Mouse (Mus musculus) embryonic facial prominence, embryonic 14.5 days (tissue): ENCODE data around the gene Arhgap6. TPM values are rescaled to one million over a fixed set of nuclear protein-coding genes. Genes with fewer than 3 reads are reported as not detected.

ENCODE experiments used
- ATAC-seq: fragments of 200-750 bp; cut with Nextera tagmentation; 2 replicates; pipeline ENCODE4 v1.8.0; 2017; ENCODE audit warnings: low read depth, moderate number of reproducible peaks, moderate TSS enrichment
- DNase-seq: peaks from one replicate; pipeline ENCODE4 v3.0.0-alpha.2; 2015; ENCODE audit warnings: low spot score
- H3K27ac ChIP-seq: fragments of 300-500 bp; sonication (generic); replicated peaks from 2 replicates; pipeline ENCODE4 v1.5.1; 2014; ENCODE audit warnings: low read depth, mild to moderate bottlenecking, low read length, moderate library complexity
- H3K27me3 ChIP-seq: fragments of 300-500 bp; sonication (generic); replicated peaks from 2 replicates; pipeline ENCODE4 v1.6.1; 2014; ENCODE audit warnings: low read length; ENCODE audit not compliant: control insufficient read depth, insufficient read depth
- H3K36me3 ChIP-seq: fragments of 300-500 bp; sonication (generic); 2 replicates; pipeline ENCODE4 v1.6.1; 2014; ENCODE audit warnings: low read length, mixed read lengths; ENCODE audit not compliant: control insufficient read depth, insufficient read depth
- H3K4me1 ChIP-seq: fragments of 300-500 bp; sonication (generic); 2 replicates; pipeline ENCODE4 v1.6.1; 2014; ENCODE audit warnings: antibody characterized with exemption, low read length; ENCODE audit not compliant: control insufficient read depth, insufficient read depth
- H3K4me2 ChIP-seq: fragments of 300-500 bp; sonication (generic); 2 replicates; pipeline ENCODE4 v1.6.1; 2014; ENCODE audit warnings: low read depth, mild to moderate bottlenecking, low read length, moderate library complexity, mixed read lengths
- H3K4me3 ChIP-seq: fragments of 300-500 bp; sonication (generic); 2 replicates; pipeline ENCODE4 v1.5.1; 2014; ENCODE audit warnings: low read depth, mild to moderate bottlenecking, low read length
- H3K9ac ChIP-seq: fragments of 300-500 bp; sonication (generic); 2 replicates; pipeline ENCODE4 v1.6.1; 2014; ENCODE audit warnings: low read depth, mild to moderate bottlenecking, low read length, moderate library complexity, mixed read lengths
- H3K9me3 ChIP-seq: fragments of 300-500 bp; sonication (generic); 2 replicates; pipeline ENCODE4 v1.6.1; 2016; ENCODE audit warnings: low read length; ENCODE audit not compliant: control insufficient read depth
- WGBS: fragments of 180-500 bp; shearing (Covaris S2); extraction: QIAGEN DNeasy Blood & Tissue Kit; methylation state at CpG from one replicate; pipeline ENCODE4 v1.1.7; 2014; 5-methylcytosine and 5-hydroxymethylcytosine counted together
- polyA plus RNA-seq: library from polyadenylated mRNA; unstranded; fragments of >200 nt; fragmentation: Nextera tagmentation; extraction: Ambion mirVana; gene quantifications from 2 replicates; pipeline ENCODE4 v1.2.1, GENCODE M21; 2014

Arhgap6 gene
- 4.3 and 4.4 TPM in 2 replicates for polyA plus RNA-seq

GRCm38 (mm10) chrX:168794974-168795858 is at the start of gene Arhgap6:
Gene Arhgap6, plus strand, starts transcription at chrX:168795099.
- Histone ChIP-seq H3K27ac (no peak within 1 kb of the TSS), H3K4me1 (no peaks in the 10 kb centered on the region), H3K9ac (peak within 1 kb of the TSS; percentile 56), H3K9me3 (no peaks in the 10 kb centered on the region), H3K27me3 (peaks cover 46% of the 10 kb centered on the region), H3K4me2 (peak within 1 kb of the TSS; percentile 79), H3K36me3 (no peaks in the 10 kb centered on the region), H3K4me3 (peak within 1 kb of the TSS; percentile 43)
- ATAC-seq (peak; percentile 70), DNase-seq (peak; percentile 34)
- 29% methylated on average over 39 of the region's 48 CpGs for WGBS

- ATAC-seq (no peak), DNase-seq (no peak)
- Histone ChIP-seq H3K36me3 (no peaks in the 10 kb centered on the region), H3K9ac (no peak overlapping the region), H3K4me2 (no peak overlapping the region), H3K27ac (no peak overlapping the region), H3K4me1 (no peaks in the 10 kb centered on the region), H3K4me3 (no peak overlapping the region), H3K9me3 (no peaks in the 10 kb centered on the region), H3K27me3 (no peaks in the 10 kb centered on the region)
- 55% methylated on average over 2 of the region's 2 CpGs for WGBS
These were observed 47.9 kb upstream of the Arhgap6 start for GRCm38 (mm10) chrX:168747011-168747410.

GRCm38 (mm10) chrX:168795859-168796848 is 1.3 kb downstream of the Arhgap6 start:
- H3K9me3 ChIP-seq = no peaks in the 10 kb centered on the region
- ATAC-seq = 0 out of 2 replicates have a peak, but pooled peaks have one; percentile 63
- H3K4me2 ChIP-seq = peak overlapping the region; percentile 79
- peak overlapping the region; percentile 43 for H3K4me3 ChIP-seq
- WGBS = 23% methylated on average over 45 of the region's 55 CpGs
- H3K36me3 ChIP-seq = no peaks in the 10 kb centered on the region
- no peaks in the 10 kb centered on the region for H3K4me1 ChIP-seq
- no peak for DNase-seq
- H3K9ac ChIP-seq = peak overlapping the region; percentile 56
- no peak overlapping the region for H3K27ac ChIP-seq
- peaks cover 46% of the 10 kb centered on the region for H3K27me3 ChIP-seq

- Histone ChIP-seq H3K9me3 (no peaks in the 10 kb centered on the region), H3K36me3 (no peaks in the 10 kb centered on the region), H3K4me3 (no peak overlapping the region), H3K27me3 (0 out of 2 replicates have a peak, but pooled peaks cover 5% of the 10 kb centered on the region), H3K4me1 (no peaks in the 10 kb centered on the region), H3K9ac (no peak overlapping the region), H3K4me2 (no peak overlapping the region), H3K27ac (no peak overlapping the region)
- 90% methylated on average over 2 of the region's 2 CpGs for WGBS
- DNase-seq (no peak), ATAC-seq (no peak)
These were observed 9.8 kb downstream of the Arhgap6 start for GRCm38 (mm10) chrX:168804677-168805076.

- no peak overlapping the region for H3K9ac ChIP-seq
- ATAC-seq (no peak), DNase-seq (no peak)
- no peaks in the 10 kb centered on the region for H3K36me3 ChIP-seq
- WGBS = 66% methylated on average over 3 of the region's 3 CpGs
- H3K4me1 ChIP-seq = no peaks in the 10 kb centered on the region
- peaks cover 2% of the 10 kb centered on the region; the same call in 1 of the 2 replicates for H3K27me3 ChIP-seq
- H3K4me3 ChIP-seq = no peak overlapping the region
- no peaks in the 10 kb centered on the region for H3K9me3 ChIP-seq
- H3K27ac ChIP-seq = no peak overlapping the region
- H3K4me2 ChIP-seq = no peak overlapping the region
These were observed 15.8 kb downstream of the Arhgap6 start for GRCm38 (mm10) chrX:168810513-168811265.

- WGBS = 61% methylated on average over 3 of the region's 3 CpGs
- Histone ChIP-seq H3K9ac (no peak overlapping the region), H3K4me1 (no peaks in the 10 kb centered on the region), H3K27me3 (peaks cover 12% of the 10 kb centered on the region), H3K36me3 (no peaks in the 10 kb centered on the region), H3K27ac (no peak overlapping the region), H3K9me3 (no peaks in the 10 kb centered on the region), H3K4me2 (no peak overlapping the region), H3K4me3 (no peak overlapping the region)
- ATAC-seq (no peak), DNase-seq (no peak)
These were observed 24.0 kb downstream of the Arhgap6 start for GRCm38 (mm10) chrX:168818858-168819257.

GRCm38 (mm10) chrX:168824166-168824565 is 29.3 kb downstream of the Arhgap6 start:
- Histone ChIP-seq H3K4me1 (no peaks in the 10 kb centered on the region), H3K27ac (no peak overlapping the region), H3K4me2 (no peak overlapping the region), H3K27me3 (peaks cover 13% of the 10 kb centered on the region), H3K9ac (no peak overlapping the region), H3K4me3 (no peak overlapping the region), H3K36me3 (no peaks in the 10 kb centered on the region), H3K9me3 (no peaks in the 10 kb centered on the region)
- WGBS = 81% methylated on average over 2 of the region's 2 CpGs
- ATAC-seq (no peak), DNase-seq (no peak)

GRCm38 (mm10) chrX:168832343-168832742 is 37.4 kb downstream of the Arhgap6 start:
- WGBS = 72% methylated on average over 5 of the region's 5 CpGs
- Histone ChIP-seq H3K4me1 (no peaks in the 10 kb centered on the region), H3K36me3 (no peaks in the 10 kb centered on the region), H3K27me3 (peaks cover 12% of the 10 kb centered on the region), H3K9me3 (no peaks in the 10 kb centered on the region), H3K9ac (no peak overlapping the region), H3K27ac (no peak overlapping the region), H3K4me2 (no peak overlapping the region), H3K4me3 (no peak overlapping the region)
- ATAC-seq (no peak), DNase-seq (no peak)
